Mouse (Mus musculus) liver, embryonic 16.5 days (tissue): ENCODE data around the gene Ankrd28. TPM values are rescaled to one million over a fixed set of nuclear protein-coding genes. Genes with fewer than 3 reads are reported as not detected.

Experiments used
- ATAC-seq: fragments of 200-750 bp; cut with Nextera tagmentation; 2 replicates; pipeline ENCODE4 v1.8.0; 2017; ENCODE audit warnings: low read depth, mild to moderate bottlenecking, moderate number of reproducible peaks, moderate library complexity
- H3K27ac ChIP-seq: fragments of 300-500 bp; sonication (generic); 2 replicates; pipeline ENCODE4 v1.5.1; 2014; ENCODE audit warnings: mild to moderate bottlenecking, low read length
- H3K27me3 ChIP-seq: fragments of 300-500 bp; sonication (generic); 2 replicates; pipeline ENCODE4 v1.6.1; 2014; ENCODE audit warnings: low read depth, low read length, mixed read lengths; ENCODE audit not compliant: control insufficient read depth, insufficient read depth
- H3K36me3 ChIP-seq: fragments of 300-500 bp; sonication (generic); 2 replicates; pipeline ENCODE4 v1.6.1; 2014; ENCODE audit warnings: mild to moderate bottlenecking; ENCODE audit not compliant: control insufficient read depth, insufficient read depth
- H3K4me1 ChIP-seq: fragments of 300-500 bp; sonication (generic); 2 replicates; pipeline ENCODE4 v1.6.1; 2014; ENCODE audit warnings: low read depth, low read length, mixed read lengths; ENCODE audit not compliant: control insufficient read depth
- H3K4me2 ChIP-seq: fragments of 300-500 bp; sonication (generic); 2 replicates; pipeline ENCODE4 v1.6.1; 2014; ENCODE audit warnings: low read depth, low read length, mixed read lengths
- H3K4me3 ChIP-seq: fragments of 300-500 bp; sonication (generic); 2 replicates; pipeline ENCODE4 v1.5.1; 2014; ENCODE audit warnings: low read depth, mild to moderate bottlenecking, low read length
- H3K9ac ChIP-seq: fragments of 300-500 bp; sonication (generic); 2 replicates; pipeline ENCODE4 v1.6.1; 2014; ENCODE audit warnings: low read depth, low read length
- H3K9me3 ChIP-seq: fragments of 300-500 bp; sonication (generic); replicated peaks from 2 replicates; pipeline ENCODE4 v1.6.1; 2016; ENCODE audit warnings: low read length; ENCODE audit not compliant: control insufficient read depth
- whole genome bisulfite sequencing: fragments of 180-500 bp; shearing (Covaris S2); extraction: QIAGEN DNeasy Blood & Tissue Kit; methylation state at CpG from one replicate; pipeline ENCODE4 v1.1.7; 2014; ENCODE audit not compliant: insufficient replicate concordance; 5-methylcytosine and 5-hydroxymethylcytosine counted together
- polyA plus RNA-seq: library from polyadenylated mRNA; unstranded; fragments of >200 nt; fragmentation: Nextera tagmentation; extraction: Ambion mirVana; gene quantifications from 2 replicates; pipeline ENCODE4 v1.2.1, GENCODE M21; 2015

Gene Ankrd28
- polyA plus RNA-seq, 1 experiment from 2014 or later, result 3.9 TPM

DNA sequence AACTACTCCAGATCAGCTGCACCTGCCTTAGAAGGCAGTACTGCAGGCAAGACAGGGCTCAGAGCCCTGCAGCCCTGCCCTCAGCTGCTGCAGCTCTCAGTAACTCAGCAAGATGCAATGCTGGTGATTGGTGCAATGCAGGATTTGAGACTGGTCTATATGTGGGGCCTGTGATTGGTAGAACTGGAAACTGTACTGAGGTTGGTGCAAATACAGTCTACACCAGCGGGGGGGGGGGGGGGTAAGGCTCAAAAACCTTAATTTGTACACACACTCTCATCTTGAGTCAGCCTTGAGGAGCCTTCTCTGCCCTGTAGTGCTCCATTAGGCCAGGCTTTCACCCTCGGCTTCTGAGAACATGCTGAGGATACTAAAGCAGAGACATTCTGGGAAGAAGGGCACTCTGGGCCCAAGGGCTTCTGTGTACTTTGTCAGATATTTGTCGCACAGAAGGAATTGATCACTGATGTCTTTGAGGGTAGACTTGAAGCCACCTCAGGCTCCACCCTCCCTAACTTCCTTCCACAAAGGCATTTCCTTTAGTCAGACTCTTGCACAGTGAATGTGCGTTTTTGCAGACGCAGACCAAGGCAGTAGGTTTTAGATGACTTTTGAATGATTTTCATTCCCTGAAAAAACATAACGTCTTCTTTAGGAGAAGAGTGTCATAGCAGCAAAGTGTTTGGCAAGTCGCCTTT is 146.0 kb downstream of the Ankrd28 start:
- 19% methylated on average over 7 of the region's 7 CpGs for WGBS
- Histone ChIP-seq H3K9me3 (no peaks in the 10 kb centered on the region), H3K27ac (peak overlapping the region; percentile 38), H3K4me2 (0 out of 2 replicates have a peak overlapping the region, but pooled peaks have one; percentile 5), H3K9ac (no peak overlapping the region), H3K4me1 (no peaks in the 10 kb centered on the region), H3K27me3 (no peaks in the 10 kb centered on the region), H3K4me3 (no peak overlapping the region), H3K36me3 (no peaks in the 10 kb centered on the region)
- ATAC-seq, result no peak

GRCm38 (mm10) chr14:31683610-31684009 is 146.8 kb downstream of the Ankrd28 start:
- ATAC-seq, result no peak
- H3K9me3 ChIP-seq, result no peaks in the 10 kb centered on the region

GRCm38 (mm10) chr14:31681931-31682555 is 148.4 kb downstream of the Ankrd28 start:
- WGBS, result 50% methylated on average over 5 of the region's 5 CpGs
- Histone ChIP-seq H3K27me3 (no peaks in the 10 kb centered on the region), H3K9me3 (no peaks in the 10 kb centered on the region), H3K27ac (no peak overlapping the region), H3K4me1 (no peaks in the 10 kb centered on the region), H3K4me2 (no peak overlapping the region), H3K4me3 (no peak overlapping the region), H3K36me3 (no peaks in the 10 kb centered on the region), H3K9ac (no peak overlapping the region)
- no peak for ATAC-seq

More at GRCm38 (mm10) chr14:31683610-31684009, 146.8 kb downstream of the Ankrd28 start:
- H3K9ac ChIP-seq, result no peak overlapping the region
- no peaks in the 10 kb centered on the region for H3K27me3 ChIP-seq
- H3K4me1 ChIP-seq, result no peaks in the 10 kb centered on the region
- 51% methylated on average over 2 of the region's 2 CpGs for WGBS
- no peak overlapping the region for H3K4me2 ChIP-seq
- H3K4me3 ChIP-seq, result no peak overlapping the region
- no peak overlapping the region for H3K27ac ChIP-seq
- no peaks in the 10 kb centered on the region for H3K36me3 ChIP-seq

DNA sequence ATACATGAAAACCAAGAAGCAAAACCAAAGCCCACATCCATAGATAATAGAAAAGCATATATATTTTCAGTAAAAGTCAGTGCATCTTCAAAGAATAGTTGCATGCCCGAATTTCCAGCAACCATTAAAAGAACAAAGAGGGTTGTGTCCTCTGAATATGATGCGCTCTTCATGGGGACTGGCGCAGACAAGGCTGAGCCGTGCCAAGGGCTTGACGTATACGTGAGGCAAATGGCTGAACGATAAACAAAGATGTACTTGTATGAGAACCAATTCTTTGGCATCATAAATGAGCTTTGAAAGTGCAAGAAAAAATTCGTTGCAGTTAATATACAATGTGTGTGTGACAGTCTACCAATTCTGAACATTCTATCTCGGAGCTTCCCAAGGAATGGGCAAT is 149.2 kb downstream of the Ankrd28 start:
- no peak overlapping the region for H3K4me3 ChIP-seq
- H3K27ac ChIP-seq, result no peak overlapping the region
- no peaks in the 10 kb centered on the region for H3K36me3 ChIP-seq
- H3K9me3 ChIP-seq, result no peaks in the 10 kb centered on the region
- H3K4me1 ChIP-seq, result no peaks in the 10 kb centered on the region
- 68% methylated on average over 9 of the region's 9 CpGs for WGBS
- H3K9ac ChIP-seq, result no peak overlapping the region
- no peaks in the 10 kb centered on the region for H3K27me3 ChIP-seq
- no peak overlapping the region for H3K4me2 ChIP-seq
- no peak for ATAC-seq

GRCm38 (mm10) chr14:31680656-31681055 is 149.8 kb downstream of the Ankrd28 start:
- Histone ChIP-seq H3K9ac (no peak overlapping the region), H3K27me3 (no peaks in the 10 kb centered on the region), H3K4me1 (no peaks in the 10 kb centered on the region), H3K9me3 (no peaks in the 10 kb centered on the region), H3K4me2 (no peak overlapping the region), H3K27ac (no peak overlapping the region), H3K4me3 (no peak overlapping the region), H3K36me3 (no peaks in the 10 kb centered on the region)
- ATAC-seq, result no peak
- 47% methylated on average over 3 of the region's 3 CpGs for WGBS

GRCm38 (mm10) chr14:31671635-31672320 is 158.7 kb downstream of the Ankrd28 start:
- Histone ChIP-seq H3K27ac (no peak overlapping the region), H3K9ac (no peak overlapping the region), H3K9me3 (no peaks in the 10 kb centered on the region), H3K27me3 (no peaks in the 10 kb centered on the region), H3K4me1 (peaks cover 6% of the 10 kb centered on the region; the same call in 1 of the 2 replicates), H3K36me3 (no peaks in the 10 kb centered on the region; the same call in 1 of the 2 replicates), H3K4me2 (no peak overlapping the region), H3K4me3 (no peak overlapping the region)
- ATAC-seq, result no peak
- 52% methylated on average over 10 of the region's 10 CpGs for WGBS

GRCm38 (mm10) chr14:31669642-31670490 is 160.6 kb downstream of the Ankrd28 start:
- no peaks in the 10 kb centered on the region; the same call in 1 of the 2 replicates for H3K36me3 ChIP-seq
- 22% methylated on average over 15 of the region's 15 CpGs for WGBS
- ATAC-seq, result no peak
- no peak overlapping the region for H3K4me3 ChIP-seq
- H3K4me1 ChIP-seq, result peaks cover 9% of the 10 kb centered on the region
- peak overlapping the region; percentile 67 for H3K27ac ChIP-seq
- H3K27me3 ChIP-seq, result no peaks in the 10 kb centered on the region
- no peak overlapping the region for H3K9ac ChIP-seq
- H3K4me2 ChIP-seq, result no peak overlapping the region
- H3K9me3 ChIP-seq, result no peaks in the 10 kb centered on the region

DNA sequence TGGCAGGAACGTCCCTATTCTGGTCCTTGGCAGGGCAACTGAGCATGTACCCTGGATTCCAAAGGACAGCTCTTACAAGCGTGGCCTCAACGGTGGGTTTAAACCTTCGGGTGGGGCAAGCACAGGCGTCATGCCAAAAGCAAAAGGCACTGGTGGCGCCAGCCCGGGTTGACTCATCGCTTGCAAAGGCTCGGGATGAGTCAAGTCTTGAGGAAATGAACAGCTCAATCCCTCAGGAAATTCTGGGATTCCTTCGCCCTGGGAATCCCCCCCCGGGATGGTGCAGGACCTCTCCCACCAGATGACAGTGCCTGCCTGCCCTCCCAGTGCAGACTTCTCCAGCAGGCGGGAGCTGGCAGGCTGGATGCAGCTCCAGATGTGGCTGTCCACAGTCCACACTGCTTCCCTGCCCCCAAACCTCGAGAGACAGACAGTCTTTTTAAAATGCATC is 161.3 kb downstream of the Ankrd28 start:
- Histone ChIP-seq H3K4me1 (peaks cover 15% of the 10 kb centered on the region), H3K4me2 (no peak overlapping the region), H3K36me3 (no peaks in the 10 kb centered on the region; the same call in 1 of the 2 replicates), H3K9ac (no peak overlapping the region), H3K27me3 (no peaks in the 10 kb centered on the region), H3K4me3 (no peak overlapping the region), H3K9me3 (no peaks in the 10 kb centered on the region), H3K27ac (peak overlapping the region; percentile 67)
- 28% methylated on average over 13 of the region's 13 CpGs for WGBS
- no peak for ATAC-seq
